Mouse (Mus musculus) ovary, postnatal 14 days (tissue): ENCODE measurements around the gene Wfdc8.

Source experiments
- DNase-seq: peaks from one replicate; pipeline ENCODE4 v3.0.0; 2022; ENCODE audit warnings: low spot score

The Wfdc8 gene

GRCm38 (mm10) chr2:164562391-164563188 is 50.8 kb downstream of the Wfdc8 start, which contains the start of gene Wfdc2:
TSS of gene Wfdc2 (plus strand) at chr2:164562413.
- peak; percentile 35 for DNase-seq

- DNase-seq: no peak
Measured at GRCm38 (mm10) chr2:164560106-164560505, 53.3 kb downstream of the Wfdc8 start.

- no peak for DNase-seq
Measured at GRCm38 (mm10) chr2:164558991-164559645, 54.3 kb downstream of the Wfdc8 start.

- no peak for DNase-seq
Measured at GRCm38 (mm10) chr2:164558426-164558825, 55.0 kb downstream of the Wfdc8 start.

- DNase-seq: no peak
Measured at GRCm38 (mm10) chr2:164551502-164551901, 61.9 kb downstream of the Wfdc8 start.

GRCm38 (mm10) chr2:164550895-164551269 is 62.5 kb downstream of the Wfdc8 start:
- DNase-seq: no peak

GRCm38 (mm10) chr2:164549963-164550894 is 63.2 kb downstream of the Wfdc8 start:
- DNase-seq: no peak

GRCm38 (mm10) chr2:164549338-164549737 is 64.1 kb downstream of the Wfdc8 start:
- no peak for DNase-seq
